Mouse (Mus musculus) forebrain, embryonic 12.5 days (tissue): ENCODE data around the gene Gm20908. TPM values are rescaled to one million over a fixed set of nuclear protein-coding genes. Genes with fewer than 3 reads are reported as not detected.
"Not testable (repeated sequence)": the region's sequence is repeated elsewhere in the genome, so short reads cannot be mapped to it uniquely, and the experiment has no call there.

Experiments
- ATAC-seq: fragments of 200-750 bp; cut with Nextera tagmentation; 2 replicates; pipeline ENCODE4 v1.8.0; 2017; ENCODE audit warnings: moderate TSS enrichment; ENCODE audit not compliant: low FRiP score
- H3K27ac ChIP-seq: fragments of 300-500 bp; sonication (generic); 2 replicates; pipeline ENCODE4 v1.5.1; 2016; ENCODE audit warnings: mild to moderate bottlenecking
- H3K27me3 ChIP-seq: fragments of 300-500 bp; sonication (generic); 2 replicates; pipeline ENCODE4 v1.6.1; 2016; ENCODE audit warnings: mild to moderate bottlenecking
- H3K36me3 ChIP-seq: fragments of 300-500 bp; sonication (generic); replicated peaks from 2 replicates; pipeline ENCODE4 v1.6.1; 2016; ENCODE audit warnings: mild to moderate bottlenecking
- H3K4me1 ChIP-seq: fragments of 300-500 bp; sonication (generic); 2 replicates; pipeline ENCODE4 v1.6.1; 2016
- H3K4me2 ChIP-seq: fragments of 300-500 bp; sonication (generic); 2 replicates; pipeline ENCODE4 v1.6.1; 2016; ENCODE audit warnings: mild to moderate bottlenecking, moderate library complexity
- H3K4me3 ChIP-seq: fragments of 300-500 bp; sonication (generic); replicated peaks from 2 replicates; pipeline ENCODE4 v1.5.1; 2016; ENCODE audit warnings: mild to moderate bottlenecking
- H3K9ac ChIP-seq: fragments of 300-500 bp; sonication (generic); 2 replicates; pipeline ENCODE4 v1.6.1; 2016; ENCODE audit warnings: mild to moderate bottlenecking
- H3K9me3 ChIP-seq: fragments of 300-500 bp; sonication (generic); 2 replicates; pipeline ENCODE4 v1.6.1; 2016
- WGBS: fragments of 180-500 bp; shearing (Covaris S2); methylation state at CpG from one replicate; pipeline ENCODE4 v1.1.7; 2016; 5-methylcytosine and 5-hydroxymethylcytosine counted together
- polyA plus RNA-seq: library from polyadenylated mRNA; unstranded; fragments of >200 nt; fragmentation: Nextera tagmentation; extraction: Ambion mirVana; gene quantifications from 2 replicates; pipeline ENCODE4 v1.2.1, GENCODE M21; 2016

Gm20908 gene
- not detected in 2 replicates for polyA plus RNA-seq

DNA sequence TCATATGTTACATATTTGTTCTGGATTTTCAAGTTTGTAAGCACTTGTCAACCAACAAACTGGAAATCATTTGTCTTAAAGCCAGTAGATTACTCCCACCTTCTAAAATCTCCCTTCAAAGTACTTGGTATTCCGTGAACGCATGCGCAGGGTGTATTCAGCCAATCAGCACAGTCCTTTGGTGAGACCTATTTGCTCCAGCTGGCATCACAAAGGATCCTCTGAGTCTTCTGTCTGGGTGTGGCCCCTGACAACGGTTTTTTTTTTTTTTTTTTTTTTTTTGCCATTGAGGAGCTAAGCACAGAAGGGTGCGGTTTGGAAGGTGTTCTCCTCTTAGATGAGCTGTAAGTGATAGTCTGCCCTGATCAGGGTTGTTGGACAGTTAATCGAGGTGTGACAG lies at the start of gene Gm20908:
Gene Gm20908, plus strand, starts transcription at position 301 of the 400 bp plus-strand sequence.
- H3K27me3 ChIP-seq, H3K4me2 ChIP-seq, H3K4me3 ChIP-seq, H3K9me3 ChIP-seq, H3K9ac ChIP-seq, H3K36me3 ChIP-seq, H3K4me1 ChIP-seq, H3K27ac ChIP-seq, ATAC-seq: not testable (repeated sequence)
- no CpG with 5 or more reads among the region's 6 CpGs for WGBS
